Mouse (Mus musculus) mouse embryonic stem cell (cell line): ENCODE measurements at regions not wholly inside any gene's neighbourhood (a gene's known extent, or its start where the extent isn't known, plus 50 kb on each side); places are given as distances from the start of the nearest gene placed in this dataset.

ENCODE experiments used
- in situ Hi-C, 2 experiments: fragments of 300-500 bp; cut with MboI; formaldehyde crosslinking; loops; 1 replicate in 1 of 2; 3 replicates in 1 of 2; pipeline ENCODE4 v1.14.3; 2019 to 2020; ENCODE audit warnings: low sequenced_read_pairs in 2 of 2, low pct_unique_long_range_greater_than_20kb in 1 of 2, mixed read lengths in 1 of 2; ENCODE audit not compliant: unreplicated experiment in 1 of 2

- in situ Hi-C loops: loop anchor here in 1 of 2 experiments (10.0 to 25.0 kb wide), 2 partner anchors 306 to 737 kb away; partner anchors contain the start of gene Gm16503
These were observed 74.1 kb upstream of the Zfp988 start for GRCm38 (mm10) chr4:147231381-147231780.

- in situ Hi-C loops: loop anchor here in 1 of 2 experiments (10.0 to 25.0 kb wide), 2 partner anchors 306 to 737 kb away; partner anchors contain the start of gene Gm16503
These were observed 73.7 kb upstream of the Zfp988 start for GRCm38 (mm10) chr4:147231787-147232186.

DNA sequence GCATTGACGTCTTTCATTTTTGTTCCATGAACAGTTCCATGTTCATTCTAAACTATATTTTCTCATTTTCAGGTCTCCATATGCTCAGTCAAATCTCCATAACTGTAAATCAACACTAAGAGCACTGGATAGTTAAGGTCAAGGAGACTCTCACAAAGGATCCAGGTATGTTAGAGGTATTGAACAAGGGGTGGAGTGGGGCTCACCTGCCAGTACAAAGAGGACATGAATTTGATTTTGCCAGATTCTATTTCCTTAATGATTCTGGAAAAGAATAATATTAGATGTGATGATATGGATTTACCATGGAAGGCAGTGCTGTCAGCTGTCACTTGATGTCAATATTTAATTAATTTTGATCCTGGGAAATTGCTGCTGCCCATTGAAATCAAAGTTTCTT lies 73.2 kb upstream of the Zfp988 start:
- in situ Hi-C loops: loop anchor here in 1 of 2 experiments (10.0 to 25.0 kb wide), 2 partner anchors 305 to 737 kb away; partner anchors contain the start of gene Gm16503

DNA sequence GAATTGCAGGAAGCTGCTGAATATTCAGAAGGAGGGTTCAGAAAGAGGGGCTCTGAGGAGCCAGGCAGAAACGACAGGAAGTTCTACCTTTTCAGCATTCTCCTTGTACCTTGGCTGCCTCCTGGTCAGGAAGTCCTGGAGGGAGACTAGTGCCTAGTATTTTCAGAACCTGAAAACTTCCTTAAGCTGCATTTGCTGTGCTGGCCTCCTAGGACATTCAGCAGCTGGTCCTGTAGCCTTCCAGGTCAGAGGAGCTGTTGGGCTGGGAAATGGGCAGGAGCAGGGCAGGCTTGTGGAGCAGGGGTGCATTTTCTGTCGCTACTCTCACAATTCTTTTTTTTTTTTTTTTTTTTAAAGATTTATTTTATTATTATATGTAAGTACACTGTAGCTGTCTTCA lies 71.2 kb upstream of the Zfp988 start:
- in situ Hi-C loops: loop anchor here in 1 of 2 experiments (10.0 to 25.0 kb wide), 2 partner anchors 303 to 739 kb away; partner anchors contain the start of gene Gm16503

DNA sequence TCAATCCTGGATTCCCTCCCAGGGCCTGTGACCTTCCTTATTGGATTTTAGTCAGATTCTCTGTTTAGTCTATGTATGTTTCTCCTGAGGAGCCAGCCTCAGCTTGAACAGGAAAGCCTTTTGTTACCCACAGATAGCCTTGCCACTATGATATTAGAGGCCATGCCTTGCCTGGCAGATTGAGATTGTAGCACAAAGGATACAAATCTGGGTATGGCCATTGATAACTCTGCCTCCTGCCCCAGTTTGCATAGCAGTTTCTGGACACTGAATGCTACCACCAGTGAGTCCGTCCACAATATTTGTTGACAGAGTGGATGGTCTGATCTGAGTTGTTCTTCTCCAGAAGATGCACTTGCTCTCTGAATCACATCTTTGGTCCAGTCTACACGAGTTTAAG lies 70.0 kb upstream of the Zfp988 start:
- in situ Hi-C loops: loop anchor here in 1 of 2 experiments (10.0 to 25.0 kb wide), 2 partner anchors 302 to 741 kb away; partner anchors contain the start of gene Gm16503

- in situ Hi-C loops: loop anchor here in 1 of 2 experiments (25.0 kb wide), 1 partner anchor 296 kb away; the partner anchor contains the start of gene Gm16503
These were observed 63.9 kb upstream of the Zfp988 start for GRCm38 (mm10) chr4:147241315-147242182.

GRCm38 (mm10) chr4:147242183-147242477 lies 63.3 kb upstream of the Zfp988 start:
- in situ Hi-C loops: loop anchor here in 1 of 2 experiments (25.0 kb wide), 1 partner anchor 295 kb away; the partner anchor contains the start of gene Gm16503

- in situ Hi-C loops: loop anchor here in 1 of 2 experiments (25.0 kb wide), 1 partner anchor 289 kb away; the partner anchor contains the start of gene Gm16503
These were observed 56.9 kb upstream of the Zfp988 start for GRCm38 (mm10) chr4:147248541-147248940.
